Mouse (Mus musculus): ENCODE results near the gene Gm9833. TPM values are rescaled to one million over a fixed set of nuclear protein-coding genes. Genes with fewer than 3 reads are reported as not detected.
A peak's percentile ranks its signal among the peaks of the same experiment; 100 is the strongest.

Gene Gm9833
- total RNA-seq, 2 experiments from 2014 or later: 9.2 to 11.1 TPM

DNA sequence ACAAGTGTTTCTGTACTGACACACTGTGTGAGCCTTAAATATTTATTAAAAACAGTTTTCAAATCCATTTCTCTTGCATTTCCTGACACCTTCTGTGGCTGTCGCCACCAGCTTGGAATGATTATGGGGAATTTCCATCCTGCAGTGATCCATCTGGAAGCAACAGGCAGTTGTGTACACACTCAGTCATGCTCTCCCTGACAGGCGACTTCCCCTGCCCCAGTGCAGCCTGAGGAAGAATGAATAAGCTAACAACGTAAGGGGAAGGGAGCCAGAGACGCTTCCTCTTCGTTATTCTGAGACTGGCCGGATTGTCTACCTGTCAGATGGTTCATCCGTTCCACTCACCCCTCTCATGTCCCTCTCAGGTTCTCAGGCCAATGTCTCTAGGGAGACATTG, 4.6 kb downstream of the Gm9833 start:
- no peak overlapping the region for H3K27ac ChIP-seq
- no peak for DNase-seq (ENCODE audit: extremely low spot score in 1 of 2, low spot score in 2 of 2)
- TF ChIP-seq CTCF (IDR thresholded peaks at IDR 0.05): no peak
- intact Hi-C loops (cut with DNase I): no loop called here
- no peak overlapping the region for H3K4me3 ChIP-seq

DNA sequence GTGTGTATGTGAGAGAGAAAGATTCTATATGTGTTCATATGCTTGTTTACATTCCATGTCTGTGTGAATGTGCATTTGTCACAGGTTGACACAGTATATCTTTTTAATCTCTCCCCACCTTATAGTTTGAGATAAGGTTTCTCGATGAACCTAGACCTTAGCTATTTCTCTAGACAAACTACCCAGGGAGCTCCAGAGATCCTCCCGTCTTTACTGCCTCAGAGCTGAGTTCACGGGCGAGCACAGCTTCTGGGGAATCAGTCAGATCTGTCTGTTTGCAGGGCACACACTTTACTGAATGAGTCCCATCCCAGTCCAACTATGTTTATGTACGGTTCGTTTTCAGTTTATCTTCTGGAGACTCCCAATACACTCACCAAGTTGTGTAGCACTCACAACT, 5.0 kb downstream of the Gm9833 start:
- H3K27ac ChIP-seq: no peak overlapping the region
- no peak for DNase-seq (ENCODE audit: extremely low spot score in 1 of 2, low spot score in 2 of 2)
- no peak for TF ChIP-seq CTCF (IDR thresholded peaks at IDR 0.05)
- H3K4me3 ChIP-seq: no peak overlapping the region
- intact Hi-C loops (cut with DNase I): no loop called here

DNA sequence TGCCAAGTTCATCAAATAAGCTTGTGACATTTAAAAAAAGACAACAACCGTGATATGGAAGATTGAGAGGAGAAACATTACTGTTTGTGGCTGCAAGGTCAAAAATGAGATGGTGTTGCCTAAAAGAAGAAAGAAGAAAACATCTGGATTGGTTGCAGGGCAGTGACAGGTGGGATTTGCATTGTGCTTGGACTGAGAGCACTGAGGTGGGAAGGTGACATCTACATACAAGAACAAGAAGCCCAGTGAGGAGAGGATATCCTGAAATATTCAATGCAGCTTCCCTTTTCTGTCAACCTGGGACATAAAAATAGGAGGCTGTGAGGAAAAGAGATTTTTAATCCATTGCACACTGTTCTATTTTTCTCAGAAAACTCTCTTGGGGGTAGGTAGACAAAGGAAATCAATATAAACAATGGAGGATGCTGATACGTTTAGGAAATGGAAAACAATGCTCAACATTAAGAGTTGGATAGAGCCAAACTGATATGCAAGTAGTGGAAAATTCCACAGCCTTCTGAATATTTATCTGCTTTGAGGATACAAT, 7.2 kb downstream of the Gm9833 start:
- Histone ChIP-seq H3K4me3 (no peak overlapping the region), H3K27ac (no peak overlapping the region)
- TF ChIP-seq CTCF (IDR thresholded peaks at IDR 0.05): no peak
- DNase-seq (ENCODE audit: extremely low spot score in 1 of 2, low spot score in 2 of 2): no peak
- intact Hi-C loops (cut with DNase I): no loop called here

GRCm38 (mm10) chr3:10099756-10100155, 11.8 kb downstream of the Gm9833 start:
- H3K27ac ChIP-seq: no peak overlapping the region
- no peak for DNase-seq (ENCODE audit: extremely low spot score in 1 of 2, low spot score in 2 of 2)
- intact Hi-C loops (cut with DNase I): no loop called here
- H3K4me3 ChIP-seq: no peak overlapping the region
- no peak for TF ChIP-seq CTCF (IDR thresholded peaks at IDR 0.05)

DNA sequence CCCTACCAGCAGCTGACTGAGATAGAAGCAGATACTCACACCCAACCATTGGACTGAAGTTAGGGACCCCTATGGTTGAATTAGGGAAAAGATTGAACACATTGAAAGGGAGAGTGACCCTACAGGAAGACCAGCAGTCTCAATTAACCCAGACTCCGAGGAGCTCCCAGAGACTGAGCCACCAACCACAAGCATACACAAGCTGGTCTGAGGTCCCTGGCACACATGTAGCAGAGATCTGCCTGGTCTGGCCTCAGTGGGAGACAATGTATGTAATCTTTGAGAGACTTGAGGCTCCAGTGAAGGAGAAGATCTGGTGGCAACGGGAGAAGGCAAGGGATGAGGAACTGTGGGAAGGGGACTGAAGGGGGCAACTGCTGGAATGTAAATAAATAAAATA, 23.7 kb downstream of the Gm9833 start:
- no peak for DNase-seq (ENCODE audit: extremely low spot score in 1 of 2, low spot score in 2 of 2)
- no peak overlapping the region for H3K4me3 ChIP-seq
- no peak for TF ChIP-seq CTCF (IDR thresholded peaks at IDR 0.05)
- H3K27ac ChIP-seq: no peak overlapping the region
- intact Hi-C loops (cut with DNase I): no loop called here

DNA sequence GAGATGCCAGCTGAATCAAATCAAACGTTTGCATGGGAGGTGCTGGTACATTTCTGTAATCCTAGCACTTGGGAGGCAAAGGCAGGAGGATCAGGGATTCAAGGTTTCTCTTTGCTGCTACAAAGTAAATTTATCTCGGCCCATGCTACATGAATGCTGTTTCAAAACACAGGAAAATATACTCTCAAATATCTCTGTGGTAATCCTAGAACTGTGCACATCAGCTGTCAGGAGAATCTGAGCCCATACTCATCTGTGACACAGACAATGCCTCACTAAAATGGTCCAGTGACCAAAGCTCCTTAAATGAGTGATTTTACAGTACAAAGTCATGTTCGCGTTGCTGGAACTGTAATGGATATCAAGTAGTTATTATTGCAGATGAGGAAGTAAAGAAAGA, 24.3 kb downstream of the Gm9833 start:
- no peak overlapping the region for H3K4me3 ChIP-seq
- DNase-seq (ENCODE audit: extremely low spot score in 1 of 2, low spot score in 2 of 2): no peak
- intact Hi-C loops (cut with DNase I): no loop called here
- TF ChIP-seq CTCF (IDR thresholded peaks at IDR 0.05): no peak
- no peak overlapping the region for H3K27ac ChIP-seq

DNA sequence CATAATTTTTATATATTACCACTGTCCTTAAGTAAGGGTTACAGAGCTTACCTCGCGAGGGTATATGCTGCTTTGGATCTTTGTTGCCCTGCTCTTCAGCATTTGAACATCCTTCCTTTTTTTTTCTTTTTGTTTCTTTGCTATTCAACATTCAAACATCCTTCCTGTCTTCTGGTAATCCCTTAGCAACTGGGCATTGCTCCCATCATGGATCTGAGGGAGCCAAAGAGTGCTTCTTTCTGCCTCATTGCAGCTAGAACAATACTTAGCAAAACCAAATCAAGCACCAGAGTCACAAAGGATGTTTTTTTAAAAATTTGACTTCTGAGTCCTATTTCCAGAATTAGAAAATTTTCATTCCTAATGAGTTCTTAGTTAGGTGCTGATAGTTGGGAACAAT, 24.8 kb downstream of the Gm9833 start:
- intact Hi-C loops (cut with DNase I): no loop called here
- no peak overlapping the region for H3K4me3 ChIP-seq
- DNase-seq (ENCODE audit: extremely low spot score in 1 of 2, low spot score in 2 of 2): no peak
- H3K27ac ChIP-seq: 0 out of 2 replicates have a peak overlapping the region, but pooled peaks have one; percentile 13
- no peak for TF ChIP-seq CTCF (IDR thresholded peaks at IDR 0.05)

DNA sequence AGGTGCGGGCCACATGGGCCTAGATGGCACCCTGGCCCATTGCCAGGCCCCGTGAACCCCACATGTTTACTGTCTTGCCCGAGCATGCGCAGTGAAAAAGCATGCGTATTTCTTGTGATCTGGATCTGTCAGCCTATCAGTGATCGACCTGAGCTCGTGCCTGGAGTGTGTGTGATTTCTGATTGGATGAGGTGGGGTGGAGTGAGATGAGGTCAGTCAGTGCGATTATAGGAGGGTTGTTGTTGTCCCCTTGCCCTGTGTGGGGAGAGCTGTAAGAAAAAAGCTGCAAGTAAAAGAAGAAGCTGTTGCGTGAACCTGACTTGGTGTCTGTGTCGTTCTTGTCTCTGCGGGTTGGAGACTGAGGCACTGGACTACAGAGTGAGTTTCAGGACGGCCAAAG, 28.6 kb downstream of the Gm9833 start:
- intact Hi-C loops (cut with DNase I): no loop called here
- DNase-seq (ENCODE audit: extremely low spot score in 1 of 2, low spot score in 2 of 2): no peak
- Histone ChIP-seq H3K27ac (no peak overlapping the region), H3K4me3 (no peak overlapping the region)
- no peak for TF ChIP-seq CTCF (IDR thresholded peaks at IDR 0.05)

DNA sequence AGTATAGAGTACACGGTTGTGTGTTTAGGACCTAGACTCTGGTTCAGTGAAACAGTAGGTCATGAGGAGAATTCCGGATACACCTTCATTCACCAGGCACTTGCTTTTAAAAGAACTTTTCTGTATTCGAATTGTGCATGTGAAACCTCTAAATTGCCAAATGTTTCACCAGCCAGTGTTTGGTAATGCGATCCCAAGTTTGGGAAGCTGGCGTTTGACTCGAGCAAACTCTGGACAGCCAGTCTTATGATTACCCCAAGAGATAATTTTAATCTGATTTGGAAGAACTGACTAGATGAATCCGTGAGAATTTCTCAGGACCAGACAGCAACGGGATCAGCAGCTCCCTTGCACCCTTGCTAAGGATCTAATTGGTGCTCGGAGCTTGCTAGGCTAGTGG, 33.3 kb downstream of the Gm9833 start:
- intact Hi-C loops (cut with DNase I): no loop called here

DNA sequence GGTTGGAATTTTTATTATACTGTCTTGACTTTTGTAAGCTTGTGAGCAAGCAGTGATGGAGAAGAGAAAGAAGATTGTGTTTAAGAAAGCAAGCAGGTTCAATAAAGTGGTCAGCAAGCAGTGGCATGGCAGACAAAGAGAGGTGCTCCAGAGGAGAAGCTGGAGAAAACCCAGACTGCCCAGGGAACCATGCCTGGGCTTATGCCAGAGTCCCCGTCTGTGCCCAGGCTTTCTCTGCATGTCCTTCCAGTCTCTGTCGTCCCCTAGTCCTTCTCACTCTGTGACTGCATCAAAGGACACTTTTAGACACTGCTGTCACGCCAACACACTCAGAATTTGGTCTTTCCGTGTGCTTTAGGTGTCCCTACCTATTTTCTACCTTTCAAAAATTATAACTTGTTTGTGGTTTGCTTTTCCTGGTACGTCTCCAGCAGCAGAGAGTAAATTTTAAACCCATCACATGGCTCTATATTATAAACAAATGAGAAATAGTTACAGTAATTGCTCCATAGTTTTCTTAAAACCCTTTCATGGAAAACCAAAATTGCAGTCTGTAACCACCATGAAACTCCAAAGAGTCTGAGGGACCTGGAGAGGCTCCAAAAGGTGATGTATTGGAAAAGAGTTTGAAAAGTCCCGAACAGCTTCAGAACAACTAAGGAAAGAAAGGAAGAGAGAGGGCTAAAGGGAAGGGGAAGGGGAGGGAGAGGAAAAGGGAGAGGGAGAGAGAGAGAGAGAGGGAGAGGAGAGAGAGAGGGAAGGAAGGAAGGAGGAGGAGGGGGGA, 34.2 kb downstream of the Gm9833 start:
- intact Hi-C loops (cut with DNase I): no loop called here
- no peak overlapping the region for H3K4me3 ChIP-seq
- DNase-seq (ENCODE audit: extremely low spot score in 1 of 2, low spot score in 2 of 2): no peak
- no peak for TF ChIP-seq CTCF (IDR thresholded peaks at IDR 0.05)
- no peak overlapping the region for H3K27ac ChIP-seq

More for the DNA sequence above, 33.3 kb downstream of the Gm9833 start:
- no peak overlapping the region for H3K27ac ChIP-seq
- no peak for TF ChIP-seq CTCF (IDR thresholded peaks at IDR 0.05)
- no peak overlapping the region for H3K4me3 ChIP-seq
- no peak for DNase-seq (ENCODE audit: extremely low spot score in 1 of 2, low spot score in 2 of 2)

DNA sequence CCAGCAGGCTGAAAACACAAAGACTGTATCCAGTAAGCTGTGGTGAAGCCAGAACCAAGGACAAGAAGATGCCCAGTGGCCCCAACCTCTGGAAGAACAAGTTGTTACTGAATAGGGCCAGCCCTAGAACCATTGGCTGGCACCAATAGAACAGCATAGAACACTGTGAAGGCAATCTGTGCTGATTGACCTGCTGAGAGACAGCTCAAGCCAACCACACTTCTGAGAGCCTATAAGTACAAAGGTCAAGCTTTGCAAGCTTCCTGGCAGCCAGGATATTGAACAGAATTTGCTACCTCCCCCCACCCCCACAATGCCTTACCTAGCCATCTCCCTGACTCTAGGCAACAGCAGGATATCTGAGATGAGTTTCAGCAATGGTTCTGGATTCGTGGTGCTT, 35.7 kb downstream of the Gm9833 start:
- DNase-seq (ENCODE audit: extremely low spot score in 1 of 2, low spot score in 2 of 2): no peak
- Histone ChIP-seq H3K27ac (no peak overlapping the region), H3K4me3 (no peak overlapping the region)
- intact Hi-C loops (cut with DNase I): no loop called here
- no peak for TF ChIP-seq CTCF (IDR thresholded peaks at IDR 0.05)

DNA sequence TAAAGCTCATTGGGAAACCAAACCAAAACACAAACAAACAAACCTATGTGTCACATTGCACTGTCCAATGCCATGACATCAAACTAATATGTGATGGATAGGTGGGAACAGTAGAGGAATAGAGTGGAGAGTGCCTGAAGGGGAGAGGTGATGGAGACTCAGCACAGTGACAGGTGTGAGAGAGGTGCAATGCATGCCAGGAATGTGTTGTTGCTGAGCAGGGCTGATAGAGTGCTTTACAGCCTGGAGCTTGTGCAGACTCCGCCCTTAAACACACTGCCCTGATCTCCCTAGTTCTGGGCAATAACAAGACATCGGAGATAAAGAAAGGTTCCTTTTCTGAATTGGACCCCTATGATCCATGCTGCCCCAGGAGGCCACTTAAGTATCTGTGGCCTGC, 36.2 kb downstream of the Gm9833 start:
- Histone ChIP-seq H3K4me3 (no peak overlapping the region), H3K27ac (no peak overlapping the region)
- no peak for DNase-seq (ENCODE audit: extremely low spot score in 1 of 2, low spot score in 2 of 2)
- no peak for TF ChIP-seq CTCF (IDR thresholded peaks at IDR 0.05)
- intact Hi-C loops (cut with DNase I): no loop called here

- intact Hi-C loops (cut with DNase I): no loop called here
- no peak overlapping the region for H3K27ac ChIP-seq
These were observed 37.4 kb downstream of the Gm9833 start for GRCm38 (mm10) chr3:10125301-10125700.

More at GRCm38 (mm10) chr3:10125301-10125700, 37.4 kb downstream of the Gm9833 start:
- H3K4me3 ChIP-seq: no peak overlapping the region
- DNase-seq (ENCODE audit: extremely low spot score in 1 of 2, low spot score in 2 of 2): no peak
- no peak for TF ChIP-seq CTCF (IDR thresholded peaks at IDR 0.05)

Measured in left cerebral cortex, adult 2 months (tissue).